Comparison of ENCODE assay signal across 25 mouse cellular contexts in genomic region chr7:79800336-79800735, GRCm38 (mm10). TPM values are rescaled to one million over a fixed set of nuclear protein-coding genes. Genes with fewer than 3 reads are reported as not detected.
"Had no signal": no experiment of that assay in that cellular context is flagged by ENCODE, and none has a peak within 500 bp of the region (broad histone marks: within the 10 kb centered on the region; RNA-seq: fewer than 3 reads in every experiment).

No protein-coding gene starts in this region.

- H3K27me3 ChIP-seq: hindbrain, embryonic 15.5 days had no signal

- H3K9ac ChIP-seq: heart, embryonic 12.5 days; hindbrain, embryonic 13.5 days; hindbrain, embryonic 15.5 days; kidney, embryonic 15.5 days; limb, embryonic 12.5 days had no signal

- H3K4me1 ChIP-seq: hindbrain, embryonic 13.5 days; hindbrain, embryonic 15.5 days had no signal

- DNase-seq: gastrocnemius, postnatal 14 days; gastrocnemius, postnatal 36 days; heart, adult 2 months; heart, postnatal 10 days; kidney, adult 11 months; kidney, adult 2 months; kidney, adult 9 months; kidney, postnatal 14 days; kidney, postnatal 36 days; liver had no signal

- H3K36me3 ChIP-seq: heart, embryonic 10.5 days; heart, embryonic 12.5 days; hindbrain, embryonic 13.5 days; hindbrain, embryonic 15.5 days; kidney, embryonic 15.5 days; limb, embryonic 10.5 days; limb, embryonic 12.5 days had no signal

- H3K4me3 ChIP-seq: heart, adult 2 months; heart, embryonic 10.5 days; heart, embryonic 12.5 days; hindbrain, embryonic 13.5 days; hindbrain, embryonic 15.5 days; kidney, embryonic 15.5 days; left cerebral cortex, adult 2 months; limb, embryonic 10.5 days; limb, embryonic 12.5 days had no signal

- H3K9me3 ChIP-seq: heart, embryonic 10.5 days; heart, embryonic 12.5 days; hindbrain, embryonic 13.5 days; hindbrain, embryonic 15.5 days; kidney, embryonic 15.5 days; limb, embryonic 10.5 days; limb, embryonic 12.5 days had no signal

- H3K27ac ChIP-seq: heart, adult 2 months; heart, embryonic 10.5 days; hindbrain, embryonic 13.5 days; hindbrain, embryonic 15.5 days; hindbrain, postnatal 0 days; kidney, embryonic 15.5 days; kidney, postnatal 0 days; left cerebral cortex, adult 2 months; limb, embryonic 10.5 days; limb, embryonic 12.5 days had no signal

- H3K4me2 ChIP-seq: heart, embryonic 12.5 days; hindbrain, embryonic 13.5 days; hindbrain, embryonic 15.5 days; kidney, embryonic 15.5 days; limb, embryonic 12.5 days; liver, embryonic 11.5 days had no signal

- ATAC-seq: hindbrain, postnatal 0 days; intestine, embryonic 16.5 days had no signal

RNA-seq across cellular contexts. Expression of gene Mesp1, which starts 6.7 kb away (rescaled TPM):
- polyA plus RNA-seq: heart, adult 2 months; heart, embryonic 12.5 days; heart, embryonic 14.5 days; heart, embryonic 16.5 days; hindbrain, embryonic 11.5 days; hindbrain, embryonic 13.5 days; intestine, embryonic 16.5 days; kidney, adult 2 months; kidney, embryonic 15.5 days; limb, embryonic 10.5 days; limb, embryonic 12.5 days; liver, embryonic 11.5 days had no signal

RNA-seq across cellular contexts. Expression of gene Wdr93, which starts 57.4 kb away (rescaled TPM):
- polyA plus RNA-seq: liver, embryonic 11.5 days had no signal
